Mouse (Mus musculus) liver, postnatal 0 days (tissue): ENCODE results near the gene Sh3bp2. TPM values are rescaled to one million over a fixed set of nuclear protein-coding genes. Genes with fewer than 3 reads are reported as not detected.

Experiments
- ATAC-seq: fragments of 200-750 bp; cut with Nextera tagmentation; 2 replicates; pipeline ENCODE4 v1.8.0; 2017; ENCODE audit warnings: mild to moderate bottlenecking, moderate library complexity
- DNase-seq: peaks from one replicate; pipeline ENCODE4 v3.0.0-alpha.2; 2016
- H3K27ac ChIP-seq: fragments of 300-500 bp; sonication (generic); 2 replicates; pipeline ENCODE4 v1.5.1; 2014; ENCODE audit warnings: antibody characterized with exemption, moderate library complexity, mild to moderate bottlenecking, low read depth
- H3K27me3 ChIP-seq: fragments of 300-500 bp; sonication (generic); 2 replicates; pipeline ENCODE4 v1.6.1; 2014; ENCODE audit warnings: low read length, control low read depth, mixed read lengths; ENCODE audit not compliant: insufficient read depth
- H3K36me3 ChIP-seq: fragments of 300-500 bp; sonication (generic); replicated peaks from 2 replicates; pipeline ENCODE4 v1.6.1; 2014; ENCODE audit warnings: mild to moderate bottlenecking, control low read depth, low read length, moderate library complexity, mixed read lengths; ENCODE audit not compliant: insufficient read depth
- H3K4me1 ChIP-seq: fragments of 300-500 bp; sonication (generic); 2 replicates; pipeline ENCODE4 v1.6.1; 2014; ENCODE audit warnings: antibody characterized with exemption, mild to moderate bottlenecking, control low read depth; ENCODE audit not compliant: insufficient read depth
- H3K4me2 ChIP-seq: fragments of 300-500 bp; sonication (generic); 2 replicates; pipeline ENCODE4 v1.6.1; 2014; ENCODE audit warnings: low read depth, mild to moderate bottlenecking, low read length, moderate library complexity, mixed read lengths
- H3K4me3 ChIP-seq: fragments of 300-500 bp; sonication (generic); 2 replicates; pipeline ENCODE4 v1.5.1; 2014; ENCODE audit warnings: low read depth, low read length
- H3K9ac ChIP-seq: fragments of 300-500 bp; sonication (generic); replicated peaks from 2 replicates; pipeline ENCODE4 v1.6.1; 2014; ENCODE audit warnings: mild to moderate bottlenecking, moderate library complexity
- H3K9me3 ChIP-seq: fragments of 300-500 bp; sonication (generic); 2 replicates; pipeline ENCODE4 v1.6.1; 2016; ENCODE audit warnings: mild to moderate bottlenecking, control low read depth, low read length, mixed read lengths
- CTCF ChIP-seq: sonication (generic); IDR thresholded peaks from 2 replicates; pipeline ENCODE4 v1.5.1; 2016; ENCODE audit warnings: antibody characterized with exemption, low read depth
- EP300 ChIP-seq: IDR thresholded peaks from 2 replicates; pipeline ENCODE4 v1.6.1; 2016; ENCODE audit warnings: antibody characterized with exemption, low read depth, mild to moderate bottlenecking
- WGBS: fragments of 180-500 bp; shearing (Covaris S2); extraction: QIAGEN DNeasy Blood & Tissue Kit; methylation state at CpG from one replicate; pipeline ENCODE4 v1.1.7; 2014; ENCODE audit not compliant: insufficient replicate concordance; 5-methylcytosine and 5-hydroxymethylcytosine counted together
- polyA plus RNA-seq: library from polyadenylated mRNA; unstranded; fragments of >200 nt; fragmentation: Nextera tagmentation; extraction: Ambion mirVana; gene quantifications from 2 replicates; pipeline ENCODE4 v1.2.1, GENCODE M21; 2015

Sh3bp2 gene
- polyA plus RNA-seq, 1 experiment from 2014 or later = 7.7 TPM

GRCm38 (mm10) chr5:34549483-34550221 is 24.0 kb downstream of the Sh3bp2 start:
- WGBS = 2% methylated on average over 48 of the region's 49 CpGs
- peak overlapping the region; percentile 94 for H3K4me2 ChIP-seq
- no peak for TF ChIP-seq CTCF
- no peak for TF ChIP-seq EP300
- peaks cover 17% of the 10 kb centered on the region for H3K4me1 ChIP-seq
- H3K27ac ChIP-seq = peak overlapping the region; percentile 5; the same call in 1 of the 2 replicates
- H3K4me3 ChIP-seq = peak overlapping the region; percentile 75
- no peaks in the 10 kb centered on the region for H3K9me3 ChIP-seq
- DNase-seq (peak; percentile 55), ATAC-seq (peak; percentile 73)
- H3K9ac ChIP-seq = peak overlapping the region; percentile 75
- peaks cover 14% of the 10 kb centered on the region for H3K36me3 ChIP-seq
- H3K27me3 ChIP-seq = no peaks in the 10 kb centered on the region

GRCm38 (mm10) chr5:34550251-34550650 is 24.6 kb downstream of the Sh3bp2 start:
- H3K4me1 ChIP-seq = peaks cover 17% of the 10 kb centered on the region
- no peak overlapping the region for H3K27ac ChIP-seq
- H3K9me3 ChIP-seq = no peaks in the 10 kb centered on the region
- peak overlapping the region; percentile 75 for H3K4me3 ChIP-seq
- TF ChIP-seq EP300 = no peak
- no peak for TF ChIP-seq CTCF
- H3K27me3 ChIP-seq = no peaks in the 10 kb centered on the region
- no peak for DNase-seq
- peak overlapping the region; percentile 75; the same call in 1 of the 2 replicates for H3K9ac ChIP-seq
- H3K4me2 ChIP-seq = peak overlapping the region; percentile 94
- WGBS = 42% methylated on average over 6 of the region's 6 CpGs
- no peak for ATAC-seq
- H3K36me3 ChIP-seq = peaks cover 18% of the 10 kb centered on the region

GRCm38 (mm10) chr5:34551821-34552220 is 26.2 kb downstream of the Sh3bp2 start:
- DNase-seq (no peak), ATAC-seq (no peak)
- Histone ChIP-seq H3K4me3 (no peak overlapping the region), H3K4me1 (peaks cover 17% of the 10 kb centered on the region), H3K4me2 (no peak overlapping the region), H3K27ac (no peak overlapping the region), H3K27me3 (no peaks in the 10 kb centered on the region), H3K36me3 (peaks cover 34% of the 10 kb centered on the region), H3K9me3 (no peaks in the 10 kb centered on the region), H3K9ac (no peak overlapping the region)
- no peak for TF ChIP-seq CTCF
- no peak for TF ChIP-seq EP300
- 86% methylated on average over 4 of the region's 4 CpGs for whole genome bisulfite sequencing

GRCm38 (mm10) chr5:34563854-34564253 is 38.2 kb downstream of the Sh3bp2 start:
- H3K9me3 ChIP-seq = no peaks in the 10 kb centered on the region
- no peak overlapping the region for H3K27ac ChIP-seq
- no peak overlapping the region for H3K9ac ChIP-seq
- peaks cover 21% of the 10 kb centered on the region for H3K4me1 ChIP-seq
- no peak overlapping the region for H3K4me2 ChIP-seq
- no peak overlapping the region for H3K4me3 ChIP-seq
- ATAC-seq (no peak), DNase-seq (no peak)
- H3K27me3 ChIP-seq = no peaks in the 10 kb centered on the region
- WGBS = 100% methylated on average over 1 of the region's 1 CpGs
- TF ChIP-seq EP300 = no peak
- no peak for TF ChIP-seq CTCF
- peaks cover 43% of the 10 kb centered on the region for H3K36me3 ChIP-seq

GRCm38 (mm10) chr5:34564291-34564690 is 38.7 kb downstream of the Sh3bp2 start:
- Histone ChIP-seq H3K9me3 (no peaks in the 10 kb centered on the region), H3K9ac (no peak overlapping the region), H3K4me1 (peaks cover 21% of the 10 kb centered on the region), H3K27ac (peak overlapping the region; percentile 55), H3K4me3 (no peak overlapping the region), H3K4me2 (no peak overlapping the region), H3K36me3 (peaks cover 39% of the 10 kb centered on the region), H3K27me3 (no peaks in the 10 kb centered on the region)
- ATAC-seq (peak; percentile 79), DNase-seq (no peak)
- TF ChIP-seq CTCF = no peak
- TF ChIP-seq EP300 = no peak
- 66% methylated on average over 4 of the region's 4 CpGs for WGBS

- H3K9ac ChIP-seq = no peak overlapping the region
- no peaks in the 10 kb centered on the region for H3K9me3 ChIP-seq
- H3K4me1 ChIP-seq = peaks cover 26% of the 10 kb centered on the region
- no peak overlapping the region for H3K4me3 ChIP-seq
- H3K27ac ChIP-seq = peak overlapping the region; percentile 55; the same call in 1 of the 2 replicates
- peak; percentile 64 for ATAC-seq
- peak; percentile 29 for DNase-seq
- WGBS = 41% methylated on average over 7 of the region's 7 CpGs
- H3K36me3 ChIP-seq = peaks cover 25% of the 10 kb centered on the region
- no peak for TF ChIP-seq EP300
- no peak for TF ChIP-seq CTCF
- no peaks in the 10 kb centered on the region for H3K27me3 ChIP-seq
- H3K4me2 ChIP-seq = peak overlapping the region; percentile 39
These were observed 40.1 kb downstream of the Sh3bp2 start for GRCm38 (mm10) chr5:34565545-34566283.
